Mouse (Mus musculus) intestine, embryonic 15.5 days (tissue): ENCODE measurements around the gene Il18. TPM values are rescaled to one million over a fixed set of nuclear protein-coding genes. Genes with fewer than 3 reads are reported as not detected.

Experiments
- ATAC-seq: fragments of 200-750 bp; cut with Nextera tagmentation; 2 replicates; pipeline ENCODE4 v1.8.0; 2017; ENCODE audit warnings: moderate TSS enrichment, moderate library complexity
- H3K27ac ChIP-seq: fragments of 300-500 bp; sonication (generic); 2 replicates; pipeline ENCODE4 v1.5.1; 2015; ENCODE audit warnings: mild to moderate bottlenecking, inconsistent platforms
- H3K27me3 ChIP-seq: fragments of 300-500 bp; sonication (generic); replicated peaks from 2 replicates; pipeline ENCODE4 v1.6.1; 2015; ENCODE audit warnings: inconsistent platforms
- H3K36me3 ChIP-seq: fragments of 300-500 bp; sonication (generic); 2 replicates; pipeline ENCODE4 v1.6.1; 2015; ENCODE audit warnings: inconsistent platforms
- H3K4me1 ChIP-seq: fragments of 300-500 bp; sonication (generic); replicated peaks from 2 replicates; pipeline ENCODE4 v1.6.1; 2015; ENCODE audit warnings: inconsistent platforms
- H3K4me2 ChIP-seq: fragments of 300-500 bp; sonication (generic); replicated peaks from 2 replicates; pipeline ENCODE4 v1.6.1; 2015; ENCODE audit warnings: mild to moderate bottlenecking, inconsistent platforms
- H3K4me3 ChIP-seq: fragments of 300-500 bp; sonication (generic); replicated peaks from 2 replicates; pipeline ENCODE4 v1.5.1; 2015; ENCODE audit warnings: inconsistent platforms
- H3K9ac ChIP-seq: fragments of 300-500 bp; sonication (generic); 2 replicates; pipeline ENCODE4 v1.6.1; 2015; ENCODE audit warnings: inconsistent platforms
- H3K9me3 ChIP-seq: fragments of 300-500 bp; sonication (generic); 2 replicates; pipeline ENCODE4 v1.6.1; 2016; ENCODE audit warnings: inconsistent platforms
- WGBS: fragments of 180-500 bp; shearing (Covaris S2); methylation state at CpG from one replicate; pipeline ENCODE4 v1.1.7; 2015; 5-methylcytosine and 5-hydroxymethylcytosine counted together
- polyA plus RNA-seq: library from polyadenylated mRNA; unstranded; fragments of >200 nt; fragmentation: Nextera tagmentation; extraction: Ambion mirVana; gene quantifications from 2 replicates; pipeline ENCODE4 v1.2.1, GENCODE M21; 2015

Gene Il18
- polyA plus RNA-seq, 1 experiment from 2014 or later: 18.8 TPM

GRCm38 (mm10) chr9:50592955-50593354, 38.3 kb downstream of the Il18 start:
- Histone ChIP-seq H3K27me3 (no peaks in the 10 kb centered on the region), H3K4me1 (no peaks in the 10 kb centered on the region), H3K36me3 (peaks cover 23% of the 10 kb centered on the region), H3K9me3 (no peaks in the 10 kb centered on the region), H3K4me2 (no peak overlapping the region), H3K27ac (no peak overlapping the region), H3K4me3 (no peak overlapping the region), H3K9ac (no peak overlapping the region)
- 86% methylated on average over 9 of the region's 9 CpGs for WGBS
- ATAC-seq: no peak

DNA sequence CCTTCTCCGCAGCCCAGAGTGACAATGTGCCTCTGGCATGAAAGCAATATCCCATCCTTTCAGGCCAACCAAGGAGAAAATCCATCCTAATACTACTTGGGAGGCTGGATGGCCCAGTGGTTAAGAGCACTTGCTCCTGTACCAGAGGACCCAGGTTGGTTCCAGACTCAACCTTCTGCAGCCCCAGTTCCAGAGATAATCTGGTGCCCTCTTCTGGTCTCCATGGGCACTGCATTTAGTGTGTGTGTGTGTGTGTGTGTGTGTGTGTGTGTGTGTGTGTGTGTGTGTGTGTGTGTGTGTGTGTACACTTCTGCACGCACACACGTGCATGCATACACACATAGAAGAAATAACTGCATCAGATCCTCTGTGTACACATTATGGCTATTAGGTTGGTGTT, 38.9 kb downstream of the Il18 start:
- Histone ChIP-seq H3K36me3 (peaks cover 28% of the 10 kb centered on the region), H3K27ac (no peak overlapping the region)

DNA sequence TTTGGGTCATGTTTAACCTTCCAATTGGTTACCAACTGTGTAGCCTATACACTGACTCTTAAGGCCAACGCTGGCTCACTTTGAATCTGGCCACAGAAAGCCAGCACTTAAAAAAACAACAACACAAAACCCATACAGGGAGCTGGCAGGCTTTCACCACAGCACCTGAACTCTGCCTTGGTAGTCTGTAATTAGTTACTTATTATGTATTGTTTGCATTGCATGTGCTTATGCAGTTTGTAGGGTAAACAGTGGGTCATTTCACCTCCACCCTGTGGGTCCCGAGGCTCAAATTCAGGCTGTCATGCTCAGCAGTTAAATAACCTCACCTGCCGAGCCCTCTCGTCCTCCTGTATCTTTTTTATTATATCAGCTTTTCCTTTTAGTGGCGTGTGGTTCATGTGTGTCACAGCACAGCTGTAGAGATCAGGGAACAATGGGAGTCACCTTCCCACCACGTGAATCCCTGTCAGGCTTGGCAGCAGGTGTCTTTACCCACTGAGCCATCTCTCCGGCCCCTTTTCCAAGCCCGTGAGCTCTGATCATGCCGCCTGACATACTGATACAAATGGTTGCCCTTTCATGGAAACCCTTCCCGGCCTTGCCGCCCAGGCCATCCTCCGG, 40.3 kb downstream of the Il18 start:
- Histone ChIP-seq H3K4me2 (no peak overlapping the region), H3K27me3 (no peaks in the 10 kb centered on the region), H3K36me3 (peaks cover 32% of the 10 kb centered on the region), H3K9ac (no peak overlapping the region), H3K9me3 (no peaks in the 10 kb centered on the region), H3K27ac (peak overlapping the region; percentile 40), H3K4me3 (no peak overlapping the region), H3K4me1 (no peaks in the 10 kb centered on the region)
- 67% methylated on average over 12 of the region's 12 CpGs for WGBS
- peak; percentile 80 for ATAC-seq

More for the DNA sequence above, 38.9 kb downstream of the Il18 start:
- H3K27me3 ChIP-seq: no peaks in the 10 kb centered on the region
- H3K9me3 ChIP-seq: no peaks in the 10 kb centered on the region
- 69% methylated on average over 3 of the region's 3 CpGs for WGBS
- no peak overlapping the region for H3K4me2 ChIP-seq
- ATAC-seq: no peak
- no peaks in the 10 kb centered on the region for H3K4me1 ChIP-seq
- H3K4me3 ChIP-seq: no peak overlapping the region
- no peak overlapping the region for H3K9ac ChIP-seq

GRCm38 (mm10) chr9:50596973-50597372, 42.3 kb downstream of the Il18 start:
- Histone ChIP-seq H3K27ac (no peak overlapping the region), H3K9ac (no peak overlapping the region), H3K27me3 (no peaks in the 10 kb centered on the region), H3K9me3 (no peaks in the 10 kb centered on the region), H3K4me1 (peaks cover under 1% of the 10 kb centered on the region; the same call in 1 of the 2 replicates), H3K4me3 (no peak overlapping the region), H3K4me2 (no peak overlapping the region), H3K36me3 (peaks cover 36% of the 10 kb centered on the region)
- 94% methylated on average over 8 of the region's 8 CpGs for WGBS
- no peak for ATAC-seq

DNA sequence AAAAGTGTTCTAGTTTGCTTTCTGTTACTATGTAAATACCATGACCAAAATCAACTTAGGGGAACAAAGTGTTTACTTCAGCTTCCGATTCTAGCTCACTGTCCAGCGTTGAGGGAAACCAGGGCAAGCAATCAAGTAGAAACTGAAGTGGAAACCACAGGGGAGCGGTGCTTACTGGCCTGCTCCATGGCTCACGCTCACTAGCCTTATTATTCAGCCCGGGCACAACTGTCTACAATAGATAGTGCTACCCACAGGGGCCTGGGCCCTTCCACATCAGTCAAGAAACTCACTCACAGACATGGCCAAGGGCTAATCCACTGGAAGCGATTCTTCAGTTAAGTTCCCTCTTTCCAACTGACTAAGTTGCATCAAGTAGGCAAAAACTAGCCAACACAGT, 46.9 kb downstream of the Il18 start:
- Histone ChIP-seq H3K9ac (no peak overlapping the region), H3K27me3 (no peaks in the 10 kb centered on the region), H3K4me3 (no peak overlapping the region), H3K36me3 (peaks cover 24% of the 10 kb centered on the region), H3K4me2 (peak overlapping the region; percentile 61; the same call in 1 of the 2 replicates), H3K27ac (no peak overlapping the region), H3K9me3 (no peaks in the 10 kb centered on the region), H3K4me1 (peaks cover 10% of the 10 kb centered on the region)
- WGBS: 79% methylated on average over 6 of the region's 6 CpGs
- no peak for ATAC-seq

GRCm38 (mm10) chr9:50602055-50602845, 47.6 kb downstream of the Il18 start:
- Histone ChIP-seq H3K4me2 (peak overlapping the region; percentile 61), H3K4me1 (peaks cover 10% of the 10 kb centered on the region), H3K36me3 (peaks cover 18% of the 10 kb centered on the region), H3K9ac (peak overlapping the region; percentile 86), H3K27ac (no peak overlapping the region), H3K4me3 (peak overlapping the region; percentile 70), H3K27me3 (no peaks in the 10 kb centered on the region), H3K9me3 (no peaks in the 10 kb centered on the region)
- WGBS: 72% methylated on average over 7 of the region's 7 CpGs
- ATAC-seq: no peak

DNA sequence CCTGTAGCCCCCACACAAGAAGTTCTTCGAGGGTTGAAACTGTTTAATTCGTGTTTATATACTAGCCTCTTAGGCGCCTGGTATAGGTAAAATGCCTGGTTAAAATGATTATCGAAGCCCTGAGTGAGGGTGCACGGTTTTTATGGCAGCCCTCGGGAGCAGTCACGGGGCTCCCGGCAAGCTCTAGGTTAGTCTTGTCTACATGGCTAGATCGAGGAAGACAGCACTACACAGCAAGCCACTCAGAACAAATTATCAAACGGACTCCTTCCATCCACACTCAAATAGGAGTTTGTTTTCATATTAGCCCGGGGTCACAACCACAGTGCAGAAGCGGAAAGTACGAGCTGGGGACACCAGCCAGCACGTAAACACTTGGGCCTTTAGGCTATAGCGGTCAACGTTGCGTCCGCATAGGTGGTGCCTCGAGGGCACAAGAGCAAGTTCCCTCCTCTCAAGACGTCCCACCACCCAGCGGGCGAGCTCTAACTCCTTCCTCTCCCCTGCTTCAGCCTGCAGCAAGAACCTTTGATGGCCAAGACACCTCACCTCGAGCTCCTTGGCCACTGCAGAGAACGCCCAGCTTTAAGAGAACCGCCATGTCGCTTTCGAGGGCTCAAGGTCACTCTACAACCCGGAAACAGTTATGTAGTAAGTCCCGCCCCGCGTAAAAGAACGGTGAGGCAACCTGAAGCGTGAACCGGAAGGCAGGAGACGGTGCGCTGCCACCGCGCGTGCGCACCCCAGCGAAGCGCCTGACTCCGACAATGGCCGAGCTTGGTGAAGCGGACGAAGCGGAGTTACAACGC, 48.8 kb downstream of the Il18 start, which contains the start of the genes Sdhd and Timm8b:
Gene Sdhd, minus strand, starts transcription at position 624 of the 809 bp plus-strand sequence.
Gene Timm8b, plus strand, starts transcription at position 722 of the 809 bp plus-strand sequence.
- Histone ChIP-seq H3K4me3 (peak within 1 kb of the TSS; percentile 70), H3K9ac (peak within 1 kb of the TSS; percentile 86), H3K4me1 (peaks cover 10% of the 10 kb centered on the region), H3K9me3 (no peaks in the 10 kb centered on the region), H3K36me3 (peaks cover 12% of the 10 kb centered on the region), H3K4me2 (peak within 1 kb of the TSS; percentile 61), H3K27me3 (no peaks in the 10 kb centered on the region), H3K27ac (peak within 1 kb of the TSS; percentile 87)
- under 1% methylated on average over 48 of the region's 48 CpGs for WGBS
- peak; percentile 98 for ATAC-seq

DNA sequence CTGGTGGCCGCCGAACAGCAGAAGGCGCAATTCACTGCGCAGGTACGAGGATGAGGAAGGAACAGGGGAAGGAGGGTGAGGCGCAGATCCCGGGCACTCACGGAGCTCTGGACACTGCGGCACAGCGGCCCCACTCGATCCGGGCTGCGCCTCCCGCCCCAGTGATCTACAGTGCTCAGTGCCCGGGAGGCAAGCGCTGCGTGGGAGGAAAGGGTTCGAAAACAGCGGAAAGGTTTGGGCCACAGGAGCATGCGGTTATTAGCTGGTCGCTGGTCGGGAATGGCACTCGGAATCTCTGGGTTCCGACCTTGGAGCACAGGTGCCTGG, 49.3 kb downstream of the Il18 start:
- peak; percentile 86 for ATAC-seq
- Histone ChIP-seq H3K36me3 (peaks cover 7% of the 10 kb centered on the region; the same call in 1 of the 2 replicates), H3K27ac (peak overlapping the region; percentile 87), H3K4me1 (peaks cover 10% of the 10 kb centered on the region), H3K4me2 (peak overlapping the region; percentile 61), H3K9me3 (no peaks in the 10 kb centered on the region), H3K9ac (peak overlapping the region; percentile 86), H3K27me3 (no peaks in the 10 kb centered on the region), H3K4me3 (peak overlapping the region; percentile 70)
- WGBS: under 1% methylated on average over 24 of the region's 24 CpGs

DNA sequence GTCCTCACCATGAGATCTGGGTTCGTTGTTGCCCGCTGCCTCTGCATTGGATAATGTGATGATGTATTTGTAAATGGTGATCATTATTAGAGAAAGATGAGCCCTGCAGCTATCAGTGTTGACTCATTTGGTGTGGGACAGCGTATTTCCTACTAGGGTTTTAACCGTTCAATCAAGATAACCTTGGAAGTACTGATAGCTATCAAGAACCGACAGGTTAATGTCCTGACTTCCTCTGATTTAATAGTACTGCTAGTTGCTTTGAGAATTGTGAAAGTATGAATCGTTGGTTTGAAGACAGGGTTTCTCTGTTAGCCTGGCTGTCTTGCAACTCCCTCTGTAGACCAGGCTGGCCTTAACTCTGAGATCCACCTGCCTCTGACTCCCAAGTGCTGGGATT, 49.7 kb downstream of the Il18 start:
- Histone ChIP-seq H3K9ac (peak overlapping the region; percentile 86), H3K9me3 (no peaks in the 10 kb centered on the region), H3K4me2 (peak overlapping the region; percentile 61), H3K36me3 (peaks cover 7% of the 10 kb centered on the region; the same call in 1 of the 2 replicates), H3K4me3 (peak overlapping the region; percentile 70), H3K27me3 (no peaks in the 10 kb centered on the region), H3K27ac (peak overlapping the region; percentile 87; the same call in 1 of the 2 replicates), H3K4me1 (peaks cover 10% of the 10 kb centered on the region)
- ATAC-seq: no peak; the same call in 1 of the 2 replicates
- 1% methylated on average over 6 of the region's 6 CpGs for WGBS

DNA sequence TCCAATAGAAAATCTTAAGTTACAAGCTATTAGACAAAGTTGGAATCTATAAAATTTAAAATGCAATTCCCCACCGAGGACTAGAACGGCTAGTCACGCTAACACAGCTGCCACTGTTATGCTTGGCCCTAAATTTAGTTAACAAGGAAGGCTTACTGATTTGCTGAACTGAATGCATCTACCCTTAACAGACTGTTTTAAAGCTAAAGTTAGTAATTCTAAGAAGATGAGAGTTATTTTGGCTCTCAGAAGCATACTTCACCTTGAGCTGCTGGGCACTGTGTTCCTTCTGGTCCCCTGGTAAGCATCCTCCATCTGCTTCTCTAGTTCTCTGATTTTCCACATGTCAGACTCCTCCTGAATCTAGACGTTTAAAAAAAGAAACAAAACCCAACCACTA, 57.5 kb downstream of the Il18 start:
- Histone ChIP-seq H3K9ac (no peak overlapping the region), H3K36me3 (peaks cover 19% of the 10 kb centered on the region), H3K27ac (no peak overlapping the region), H3K4me3 (no peak overlapping the region), H3K9me3 (no peaks in the 10 kb centered on the region), H3K4me2 (no peak overlapping the region), H3K4me1 (no peaks in the 10 kb centered on the region), H3K27me3 (no peaks in the 10 kb centered on the region)
- 90% methylated on average over 4 of the region's 4 CpGs for WGBS
- ATAC-seq: no peak

- Histone ChIP-seq H3K9ac (peak overlapping the region; percentile 98), H3K27ac (peak overlapping the region; percentile 96; the same call in 1 of the 2 replicates), H3K9me3 (no peaks in the 10 kb centered on the region), H3K4me2 (peak overlapping the region; percentile 71), H3K4me3 (peak overlapping the region; percentile 100), H3K27me3 (no peaks in the 10 kb centered on the region), H3K36me3 (peaks cover 12% of the 10 kb centered on the region), H3K4me1 (0 out of 2 replicates have a peak, but pooled peaks cover 2% of the 10 kb centered on the region)
- WGBS: 37% methylated on average over 11 of the region's 11 CpGs
- no peak for ATAC-seq
Measured at GRCm38 (mm10) chr9:50616161-50616560, 61.5 kb downstream of the Il18 start.
